Mouse (Mus musculus): ENCODE results near the gene Lyg1. TPM values are rescaled to one million over a fixed set of nuclear protein-coding genes. Genes with fewer than 3 reads are reported as not detected.
A peak's percentile ranks its signal among the peaks of the same experiment; 100 is the strongest.
"Not testable (repeated sequence)": the region's sequence is repeated elsewhere in the genome, so short reads cannot be mapped to it uniquely, and the experiment has no call there.

Gene Lyg1
- not detected for total RNA-seq (2021)
- long read RNA-seq: 0 reads

DNA sequence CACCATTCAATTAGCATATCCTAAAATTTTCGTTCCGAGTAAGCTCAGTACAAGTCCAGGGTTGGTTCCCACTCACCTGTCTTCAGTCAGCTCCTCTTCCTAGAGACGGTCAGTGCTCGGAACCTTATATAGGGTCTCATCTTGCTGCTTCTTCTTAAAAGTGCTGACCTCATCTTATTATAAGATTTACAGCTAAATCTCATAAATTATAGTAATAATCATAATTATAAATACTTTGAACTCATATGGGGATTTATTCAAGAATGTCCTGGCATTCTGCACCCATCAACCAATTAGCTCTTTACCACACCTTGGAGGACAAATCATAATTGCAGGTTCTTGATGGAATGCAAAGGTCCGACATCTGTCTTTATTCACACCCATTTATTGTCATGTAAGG, at the start of gene Lyg1:
TSS of gene Lyg1 (minus strand) at position 101 of the 400 bp plus-strand sequence.
- no peak for DNase-seq (ENCODE audit: low spot score in 2 of 2)

DNA sequence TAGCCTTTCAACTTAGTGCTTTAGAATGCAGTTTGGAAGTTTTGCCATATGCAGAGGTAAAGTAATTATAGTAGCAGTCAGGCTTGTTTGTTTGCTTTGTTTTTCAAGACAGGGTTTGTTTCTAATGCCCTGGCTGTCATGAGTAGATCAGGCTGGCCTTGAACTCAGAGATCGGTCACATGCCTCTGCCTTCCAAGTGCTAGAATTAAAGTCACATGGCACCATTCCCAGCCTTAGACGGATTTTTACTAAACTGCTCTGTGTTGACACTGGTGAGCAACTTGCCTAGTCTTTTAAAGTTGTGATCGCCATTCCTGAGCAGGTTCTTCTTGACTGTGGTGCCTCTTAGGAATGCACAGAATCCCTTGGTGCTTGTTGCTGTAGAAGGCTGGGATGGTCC, 49.2 kb upstream of the Lyg1 start:
- no peak for DNase-seq (ENCODE audit: low spot score in 2 of 2)

DNA sequence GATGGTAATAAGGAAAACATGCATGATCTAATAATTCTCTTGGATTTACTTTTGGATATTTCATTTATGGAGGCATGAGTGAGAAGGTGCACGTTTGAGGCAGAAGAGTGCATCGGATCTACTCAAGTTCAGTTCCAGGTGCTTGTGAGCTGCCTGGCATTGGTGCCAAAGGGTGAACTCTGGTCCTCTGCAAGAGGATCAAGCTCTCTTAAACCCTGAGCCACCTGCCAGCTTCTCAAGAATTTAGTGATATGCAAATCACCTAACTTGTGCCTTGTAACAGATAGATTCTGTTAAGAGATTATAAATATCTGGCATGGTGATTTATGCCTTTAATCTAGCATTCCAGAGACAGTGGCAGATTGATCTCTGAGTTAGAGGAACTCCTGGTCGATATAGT, 45.5 kb upstream of the Lyg1 start:
- no peak for DNase-seq (ENCODE audit: low spot score in 2 of 2)

DNA sequence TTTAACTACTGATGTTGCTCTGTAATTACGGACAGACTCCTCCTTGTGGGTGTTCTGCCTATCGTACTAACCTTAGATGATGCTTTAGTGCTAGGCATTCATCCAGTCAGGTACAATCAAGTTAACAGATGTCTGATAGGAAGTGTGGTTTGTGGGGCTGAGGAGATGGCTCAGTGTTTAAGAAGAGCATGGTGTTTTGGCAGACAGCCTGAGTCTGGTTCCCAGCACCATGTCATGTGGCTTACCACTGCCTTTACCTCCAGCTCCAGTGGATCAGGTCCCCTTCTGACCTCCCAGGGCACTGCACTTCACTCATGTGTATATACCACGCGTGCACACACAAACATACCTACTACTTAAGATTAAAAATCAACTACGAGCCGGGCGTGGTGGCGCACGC, 44.4 kb upstream of the Lyg1 start:
- DNase-seq (ENCODE audit: low spot score in 2 of 2): no peak

DNA sequence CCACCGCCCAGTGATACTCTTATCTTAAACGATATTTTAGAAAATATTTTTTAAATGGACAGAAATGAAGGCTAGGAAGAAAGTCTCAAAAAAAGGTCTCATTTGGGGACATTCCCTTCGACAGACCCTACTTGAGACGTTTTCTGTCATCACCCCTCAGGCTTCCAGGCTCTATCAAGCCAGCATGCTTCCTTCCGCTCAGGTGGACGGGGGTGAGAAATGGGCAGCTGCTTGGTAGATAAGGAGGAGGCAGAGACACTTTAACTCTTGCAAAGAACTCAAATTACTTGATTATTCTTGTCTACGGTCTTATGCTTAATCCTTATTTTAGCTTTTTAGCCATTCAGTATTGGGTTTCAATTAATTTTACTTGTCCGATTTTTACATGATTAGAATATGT, 43.3 kb upstream of the Lyg1 start:
- no peak for DNase-seq (ENCODE audit: low spot score in 2 of 2)

DNA sequence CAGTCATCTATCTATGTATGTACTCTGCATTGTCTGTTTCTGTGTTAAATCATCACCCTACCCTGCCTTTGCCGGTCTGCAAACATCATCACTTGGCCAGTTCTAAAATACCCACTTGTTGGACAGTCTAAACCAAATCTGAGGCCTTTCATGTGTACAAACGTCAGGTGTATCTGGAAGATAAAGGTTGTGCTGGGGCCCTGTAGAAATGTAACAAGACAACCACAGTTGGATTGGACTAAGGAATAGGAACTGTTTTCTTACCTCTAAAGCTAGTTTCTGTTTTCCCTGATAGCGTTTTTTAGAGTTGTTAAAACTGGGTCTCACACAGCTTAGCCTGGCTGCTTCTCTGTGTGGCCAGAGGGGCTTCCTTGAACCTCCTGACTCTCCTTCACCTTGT, 42.0 kb upstream of the Lyg1 start:
- DNase-seq (ENCODE audit: low spot score in 2 of 2): no peak

DNA sequence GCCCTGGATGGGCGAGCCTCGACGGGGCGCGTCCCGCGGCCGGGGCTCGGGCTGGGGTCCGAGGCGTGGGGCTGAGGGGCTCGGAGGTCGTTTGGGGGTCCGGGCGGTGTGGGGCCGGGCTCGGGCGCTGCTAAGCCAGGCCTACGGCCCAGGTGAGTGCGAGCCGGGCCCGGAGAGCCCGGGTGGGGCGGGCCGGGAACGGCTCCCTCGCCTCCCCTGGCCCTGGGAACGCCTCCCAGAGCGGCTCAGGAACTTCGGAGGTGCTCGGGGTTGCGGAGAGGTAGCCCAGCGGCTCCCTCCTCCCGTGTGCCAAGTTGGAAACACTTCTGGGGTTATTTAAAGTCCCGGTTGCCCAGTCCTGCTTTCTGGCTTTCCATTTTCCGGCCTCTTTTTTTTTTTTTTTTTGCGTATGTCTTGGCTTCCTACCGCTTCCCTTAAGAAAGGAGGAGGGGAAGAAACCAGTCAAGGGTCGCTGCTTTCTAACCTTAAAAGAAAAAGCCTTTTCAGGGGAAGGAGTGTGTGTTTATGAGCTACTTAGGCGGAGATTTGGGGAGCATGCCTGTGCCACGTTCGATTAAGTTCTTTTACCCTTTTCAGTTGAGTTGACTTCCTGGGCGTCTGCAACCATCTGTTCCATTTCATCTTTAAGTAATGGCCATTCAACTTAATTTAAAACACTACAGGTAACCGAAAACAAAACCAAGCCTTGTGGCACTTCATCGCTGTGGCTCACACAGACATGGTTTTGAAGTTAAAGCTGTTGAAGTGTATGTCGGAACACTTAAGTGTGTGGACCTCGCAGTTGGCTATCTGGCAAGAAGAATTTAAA, 41.0 kb upstream of the Lyg1 start:
- DNase-seq (ENCODE audit: low spot score in 2 of 2): no peak

DNA sequence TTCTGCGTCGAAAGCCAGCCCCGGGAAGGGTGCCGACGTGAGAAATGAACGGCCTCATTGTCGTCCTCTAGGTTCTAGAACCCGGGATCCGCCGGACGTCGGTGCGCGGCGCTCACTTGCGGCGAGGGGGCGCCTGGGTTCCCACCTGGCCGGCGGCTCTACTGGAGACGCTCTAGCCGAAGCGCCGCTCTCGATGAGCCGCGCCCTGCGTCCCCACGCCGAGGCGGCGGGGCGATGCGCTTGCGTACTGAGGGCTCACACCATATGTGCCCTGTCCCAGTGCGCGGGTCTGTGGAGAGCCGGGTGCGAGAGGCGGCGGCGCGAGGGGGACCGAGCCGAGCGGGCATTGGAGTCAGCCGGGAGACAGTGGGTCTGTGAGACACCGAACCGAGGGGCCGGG, 40.3 kb upstream of the Lyg1 start, which contains the start of the genes Txndc9 and Eif5b:
TSS of gene Txndc9 (minus strand) at position 27 of the 400 bp plus-strand sequence.
TSS of gene Eif5b (plus strand) at position 144 of the 400 bp plus-strand sequence.
- peak; percentile 96 to 98 for DNase-seq (ENCODE audit: low spot score in 2 of 2)

DNA sequence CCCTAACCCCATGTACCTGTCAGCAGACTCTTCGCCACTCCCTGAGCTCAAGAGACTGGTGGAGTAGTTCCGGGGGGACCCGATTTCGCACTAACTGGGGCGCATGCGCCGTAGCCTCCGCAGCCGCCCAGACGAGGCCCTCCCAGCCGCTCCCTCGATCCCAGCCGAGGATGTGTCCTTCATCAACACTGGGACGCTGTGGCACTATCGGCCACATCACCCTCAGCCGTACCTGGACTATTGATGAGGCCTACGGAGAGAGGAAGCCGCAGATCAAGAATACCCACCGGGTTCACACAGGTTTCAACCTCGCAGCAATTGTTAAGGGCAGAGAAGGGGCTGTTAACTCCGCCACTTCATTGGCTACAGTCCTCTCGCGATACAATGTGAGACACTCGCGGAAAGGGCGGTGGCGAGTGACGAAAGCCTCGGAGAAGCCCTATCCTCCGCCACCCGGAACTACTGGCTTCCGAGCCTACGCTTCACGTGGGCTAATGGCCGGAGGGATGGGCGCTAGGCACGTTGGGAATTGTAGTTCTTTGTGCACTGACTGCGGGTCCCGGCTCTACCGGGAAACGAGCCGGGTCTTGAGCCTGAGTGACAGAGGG, 39.4 kb upstream of the Lyg1 start:
- peak; percentile 98 to 99 for DNase-seq (ENCODE audit: low spot score in 2 of 2)

DNA sequence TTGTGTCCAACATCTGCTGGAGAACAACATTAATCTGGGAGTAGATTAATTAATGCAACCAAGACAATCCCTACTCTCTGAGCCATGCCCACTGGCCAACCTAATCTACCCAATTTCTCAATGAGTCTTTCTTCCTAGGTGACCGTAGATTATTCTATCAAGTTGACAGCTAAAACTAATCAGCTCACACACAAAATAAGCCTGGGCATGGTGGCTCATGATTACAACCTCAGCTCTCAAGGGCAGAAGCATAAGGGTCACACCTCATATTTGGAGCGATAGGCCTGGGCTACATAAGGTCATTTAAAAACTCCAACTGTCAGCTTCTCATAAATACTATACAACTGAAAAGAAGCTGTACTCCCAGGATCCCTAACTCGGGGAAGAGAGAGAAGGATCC, 38.7 kb upstream of the Lyg1 start:
- DNase-seq (ENCODE audit: low spot score in 2 of 2): no peak

DNA sequence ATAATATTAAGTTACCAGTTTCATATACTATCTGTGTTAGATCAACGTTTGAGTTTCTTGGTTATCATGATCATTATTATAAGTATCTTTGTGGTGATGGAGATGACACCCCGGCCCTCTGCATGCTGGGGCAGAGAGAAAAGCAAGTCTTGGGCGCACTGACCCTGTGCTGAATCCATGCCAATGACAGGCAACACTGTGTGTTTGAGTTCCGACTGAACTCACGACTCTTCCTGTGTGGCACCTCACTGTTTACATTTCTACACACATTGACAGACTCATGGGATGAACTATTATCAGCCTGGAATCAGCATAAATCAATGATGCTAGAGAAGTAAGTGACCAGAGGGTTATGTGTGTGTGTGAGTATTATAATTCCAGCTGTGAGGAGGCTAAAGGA, 30.3 kb upstream of the Lyg1 start:
- no peak for DNase-seq (ENCODE audit: low spot score in 2 of 2)

DNA sequence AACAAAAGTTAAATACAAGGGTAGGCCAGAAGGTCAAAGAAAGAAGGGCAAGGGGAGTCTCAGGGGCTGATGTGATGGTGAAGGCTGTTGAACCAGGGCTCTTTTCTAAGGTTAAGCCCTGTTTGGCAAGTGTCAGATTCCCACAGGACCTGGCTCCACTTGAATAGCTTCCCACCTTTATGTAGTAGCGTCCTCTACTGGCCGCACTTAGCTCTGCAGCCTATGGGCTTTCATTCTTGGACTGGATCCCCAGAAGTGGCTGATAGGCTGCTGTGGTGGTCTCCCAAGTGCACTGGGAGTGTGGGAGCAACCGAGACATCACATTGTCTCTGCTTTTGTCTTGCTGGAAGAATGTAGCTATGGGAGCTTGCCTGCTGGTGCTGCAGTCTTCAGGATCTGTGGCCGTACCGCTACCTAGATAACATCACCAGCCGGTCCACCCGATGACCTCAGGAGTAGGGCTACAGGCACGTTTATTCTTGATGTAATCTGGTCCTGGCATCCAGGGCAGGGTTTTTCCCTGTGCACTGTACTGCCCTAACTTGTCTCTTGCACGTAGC, 28.3 kb upstream of the Lyg1 start:
- DNase-seq (ENCODE audit: low spot score in 2 of 2): peak in 1 of 2 experiments; percentile 45

DNA sequence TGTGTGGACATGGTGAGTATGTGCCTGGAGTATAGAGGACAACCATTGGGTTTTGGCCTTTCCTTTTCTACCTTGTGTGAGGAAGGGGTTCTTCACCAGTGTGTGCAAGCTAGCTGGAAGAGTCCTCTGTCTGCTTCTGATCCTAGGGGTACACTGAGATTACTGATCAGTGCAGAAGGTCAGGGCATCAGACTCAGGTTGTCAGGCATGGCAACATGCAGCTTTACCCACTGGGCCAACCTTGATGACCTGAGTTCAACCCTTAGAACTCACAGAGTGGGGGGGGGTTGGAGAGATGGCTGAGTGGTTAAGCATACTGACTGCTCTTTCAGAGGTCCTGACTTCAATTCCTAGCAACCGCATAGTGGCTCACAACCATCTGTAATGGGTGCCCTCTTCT, 26.8 kb upstream of the Lyg1 start:
- no peak for DNase-seq (ENCODE audit: low spot score in 2 of 2)

DNA sequence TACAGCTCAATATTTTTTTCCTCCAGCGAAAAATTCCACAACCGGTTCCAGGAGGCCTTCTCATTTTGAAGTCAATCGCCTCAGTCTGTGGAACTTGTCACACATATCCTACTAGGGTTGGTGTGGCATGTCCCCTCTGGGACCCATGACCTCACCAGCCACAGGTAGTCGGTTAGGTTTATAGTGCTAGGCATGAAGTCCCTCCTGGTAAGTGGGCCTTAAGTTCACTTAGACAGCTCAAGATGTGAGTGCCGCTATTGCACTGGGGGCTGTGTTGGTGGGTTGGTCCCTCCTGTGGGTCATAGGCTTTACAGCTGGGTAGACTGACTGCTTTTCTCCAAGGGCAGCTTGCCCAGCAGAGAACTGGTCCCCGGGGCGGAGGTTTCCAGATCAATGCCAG, 19.7 kb upstream of the Lyg1 start:
- no peak for DNase-seq (ENCODE audit: low spot score in 2 of 2)

DNA sequence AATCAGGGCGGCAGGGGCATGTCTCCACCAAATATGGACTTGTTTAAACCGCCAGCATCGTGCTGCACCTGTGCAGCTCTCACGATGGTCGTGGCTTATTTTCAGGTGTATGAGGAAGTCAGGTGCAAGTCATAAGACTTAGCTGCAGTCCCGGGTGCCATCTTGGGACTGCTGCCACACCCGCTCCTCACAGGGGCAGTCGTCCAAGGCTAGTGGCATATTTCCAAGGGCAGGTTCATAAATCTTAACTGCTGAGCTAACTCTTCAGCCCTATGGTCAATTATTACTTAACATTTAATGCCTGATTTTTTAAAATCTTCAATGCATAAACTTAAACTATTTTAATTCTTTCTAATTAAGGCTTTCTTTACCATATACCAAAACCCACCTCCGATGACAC, 19.1 kb upstream of the Lyg1 start:
- not testable (repeated sequence) for DNase-seq (ENCODE audit: low spot score in 2 of 2)

DNA sequence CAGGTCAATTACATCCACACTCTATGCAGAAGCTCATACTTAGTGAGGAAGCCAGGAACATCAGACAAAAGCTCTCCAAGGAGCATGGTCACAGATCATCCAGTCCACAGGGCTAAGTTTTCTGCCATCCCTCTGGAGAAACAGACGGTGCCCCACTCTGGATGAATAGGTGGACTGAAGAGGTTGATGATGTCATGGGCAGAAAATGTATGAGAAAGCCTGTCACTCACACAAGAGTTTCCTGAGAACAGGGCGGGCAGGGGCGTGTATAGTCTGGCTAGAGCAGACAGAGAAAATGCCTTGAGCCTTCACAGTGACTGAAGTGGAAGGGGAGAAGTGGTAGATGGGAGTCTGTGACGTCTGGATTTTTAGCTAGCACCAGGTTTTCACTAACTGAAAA, 14.0 kb upstream of the Lyg1 start:
- DNase-seq (ENCODE audit: low spot score in 2 of 2): no peak

DNA sequence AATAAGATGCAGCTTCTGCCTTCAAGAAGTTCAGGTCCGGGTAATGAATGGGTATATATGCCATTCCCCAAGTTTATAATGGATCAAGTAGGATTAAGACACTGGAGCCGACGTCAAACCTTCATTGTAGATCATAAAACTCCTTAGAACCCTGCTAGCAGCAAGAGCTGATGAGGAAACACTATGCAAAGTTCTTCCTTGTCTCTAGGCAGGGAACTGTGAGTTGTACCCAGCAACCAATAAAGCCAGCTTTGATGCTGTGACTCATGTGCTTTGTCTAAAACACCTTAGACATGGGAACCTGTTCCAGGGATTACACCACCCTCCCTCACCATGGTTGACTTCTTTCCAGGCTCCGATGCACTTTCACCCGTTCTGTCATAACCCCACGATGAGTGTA, 11.2 kb upstream of the Lyg1 start:
- DNase-seq (ENCODE audit: low spot score in 2 of 2): no peak

DNA sequence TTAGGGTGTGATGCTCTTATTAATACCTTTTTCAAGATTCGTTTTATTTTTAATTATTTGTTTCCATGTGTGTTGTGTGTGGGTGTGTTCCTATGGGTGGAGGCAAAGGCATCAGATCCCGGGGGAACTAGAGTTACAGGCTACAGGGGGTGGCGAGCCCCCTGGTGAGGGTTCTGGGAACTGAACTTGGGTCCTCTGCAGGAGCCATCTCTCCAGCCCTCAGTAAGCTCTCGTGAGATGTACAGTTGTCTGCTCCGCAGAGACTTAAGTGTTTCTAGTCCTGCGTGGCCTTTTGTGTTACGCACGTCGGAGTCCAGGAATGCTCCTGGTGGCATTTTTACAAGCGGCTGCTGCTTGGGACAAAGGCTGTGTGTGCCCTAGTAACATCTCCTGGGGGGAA, 8.0 kb upstream of the Lyg1 start:
- DNase-seq (ENCODE audit: low spot score in 2 of 2): no peak

DNA sequence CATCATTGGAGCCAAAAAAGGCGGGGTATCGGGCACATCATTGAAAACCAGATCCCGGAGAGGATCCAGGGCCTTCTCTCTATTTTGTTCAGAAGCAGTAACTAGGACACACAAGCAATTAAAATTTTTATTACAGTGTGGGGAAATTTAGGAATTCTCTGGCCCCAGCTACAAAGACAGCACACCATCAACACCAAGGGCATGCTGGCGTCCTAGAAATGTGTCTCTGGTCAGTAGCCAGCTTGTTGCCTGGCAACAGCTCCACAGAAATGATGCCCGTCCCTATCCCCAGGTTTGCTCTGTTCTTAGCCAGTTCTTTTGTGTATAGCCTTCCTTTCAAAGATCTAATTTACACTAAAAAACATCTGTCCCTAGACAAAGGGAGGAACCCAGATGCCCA, 1.9 kb upstream of the Lyg1 start:
- DNase-seq (ENCODE audit: low spot score in 2 of 2): peak in 1 of 2 experiments; percentile 13

DNA sequence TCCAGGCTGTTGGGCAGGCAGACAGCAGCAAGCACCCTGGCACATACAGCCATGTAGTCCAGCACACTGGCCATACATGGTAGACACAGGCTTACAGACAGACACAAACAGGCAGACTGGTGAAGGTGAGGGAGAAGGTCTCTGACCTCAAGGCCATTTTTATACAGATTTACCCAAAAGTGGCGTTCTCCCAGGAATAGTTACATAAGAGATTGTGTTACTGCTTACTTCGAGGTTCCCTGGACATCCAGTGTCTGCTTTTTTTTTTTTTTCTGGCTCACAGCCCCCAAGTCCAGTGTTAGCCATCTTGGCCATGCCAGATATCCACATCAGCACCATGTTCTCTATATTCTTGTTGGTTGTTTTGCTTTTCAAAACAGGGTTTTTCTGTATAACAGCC, 957 bp upstream of the Lyg1 start:
- DNase-seq (ENCODE audit: low spot score in 2 of 2): no peak

DNA sequence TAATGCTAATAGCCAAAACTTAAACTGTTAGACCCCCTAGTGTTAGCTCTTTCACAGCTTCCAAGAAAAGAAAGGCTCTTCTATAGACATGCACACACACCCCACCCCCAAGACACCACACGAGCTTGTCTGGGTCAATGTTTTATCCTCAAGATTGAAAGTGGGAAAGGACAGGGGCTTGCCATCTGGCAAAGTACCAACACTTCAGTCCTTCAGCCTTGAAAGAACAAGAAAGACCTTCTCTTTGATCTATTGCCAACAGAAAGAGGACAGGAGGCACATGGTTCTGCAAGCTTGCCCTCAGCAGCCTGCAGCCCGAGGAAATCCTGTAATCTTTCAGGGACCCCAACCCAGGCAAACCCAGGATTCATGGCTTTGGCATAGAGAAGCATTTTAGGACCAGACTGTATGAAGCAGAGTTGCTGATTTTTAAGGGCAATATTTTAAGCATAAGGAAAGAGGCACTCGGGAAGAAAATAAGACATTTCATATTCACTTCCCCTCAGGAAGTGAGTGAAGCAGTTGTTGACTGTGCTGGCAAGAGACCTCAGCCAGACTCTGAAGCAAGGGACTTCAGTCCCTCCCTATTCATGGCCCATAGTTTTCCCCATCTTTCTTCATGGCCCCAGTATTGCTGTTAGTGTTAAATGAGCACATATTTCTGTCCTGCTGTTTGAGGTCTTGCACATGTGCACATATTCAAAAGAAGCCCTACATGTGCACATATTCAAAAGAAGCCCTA, 698 bp downstream of the Lyg1 start:
- no peak for DNase-seq (ENCODE audit: low spot score in 2 of 2)

DNA sequence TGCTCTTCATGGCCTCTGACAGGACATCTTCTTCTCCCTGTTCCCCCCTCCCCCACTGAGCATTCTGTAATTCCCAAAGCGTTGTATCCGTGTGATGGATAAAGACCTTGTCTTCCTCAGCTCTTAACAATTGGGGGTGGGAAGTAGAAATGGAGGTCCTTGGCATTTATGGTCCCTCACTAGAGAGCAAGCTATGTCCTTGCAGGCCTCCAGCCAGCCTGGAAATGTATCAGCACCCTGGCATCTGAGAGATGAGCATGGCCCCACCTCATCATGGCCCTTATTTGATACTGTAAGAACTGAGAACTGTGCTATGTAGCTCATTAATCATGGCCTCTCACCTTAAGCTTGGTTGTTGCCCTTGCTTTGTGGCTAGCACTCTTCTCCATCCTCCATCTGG, 2.3 kb downstream of the Lyg1 start:
- no peak for DNase-seq (ENCODE audit: low spot score in 2 of 2)
